Mouse (Mus musculus) c-Kit-negative CD71-positive TER-119-positive erythroid progenitor cells, embryonic 14.5 days (primary cell): Measurements from ENCODE around the gene Rufy4.
"Not testable (repeated sequence)": the region's sequence is repeated elsewhere in the genome, so short reads cannot be mapped to it uniquely, and the experiment has no call there.

Experiments used
- DNase-seq: peaks from one replicate; pipeline ENCODE4 v3.0.0-alpha.2; 2013; ENCODE audit warnings: low read depth, low spot score

The Rufy4 gene

GRCm38 (mm10) chr1:74150101-74150500, 24.8 kb downstream of the Rufy4 start:
- DNase-seq, result no peak

GRCm38 (mm10) chr1:74151091-74151490, 25.8 kb downstream of the Rufy4 start:
- DNase-seq, result no peak

DNA sequence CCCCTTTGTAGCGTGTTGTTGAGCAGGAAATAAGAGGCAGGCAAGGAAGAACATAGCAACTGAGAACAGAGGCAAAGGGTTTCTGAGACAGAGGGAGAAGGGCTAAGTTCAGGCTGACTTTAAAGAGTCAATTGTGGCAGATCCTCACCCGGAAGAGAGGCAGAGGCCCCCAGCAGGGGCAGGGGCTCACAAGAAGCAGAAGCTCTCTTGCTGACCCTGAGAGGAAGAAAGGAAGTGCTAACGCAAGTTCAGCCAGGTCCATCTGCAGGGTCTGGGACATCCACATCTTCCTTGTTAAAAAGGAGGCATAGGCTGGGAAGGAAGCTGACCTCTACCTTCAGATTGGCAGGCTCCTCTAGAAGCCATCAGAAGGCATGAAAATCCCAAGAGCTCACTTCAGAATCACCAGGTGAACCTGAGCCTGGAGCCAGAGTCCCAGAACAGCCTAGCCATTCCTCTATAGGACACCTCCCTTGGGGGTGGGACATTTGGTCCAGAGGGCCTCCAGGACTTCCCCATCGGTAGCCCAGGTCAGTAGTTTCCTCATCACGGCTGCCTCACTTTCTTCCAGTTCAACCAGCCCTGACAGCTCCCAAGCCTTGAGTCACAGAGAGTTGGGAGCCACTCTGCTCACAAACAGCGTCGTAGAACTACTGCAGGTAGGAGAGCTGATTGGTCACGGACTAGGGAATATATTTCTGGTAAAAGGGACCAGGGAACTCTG, 28.3 kb downstream of the Rufy4 start, which contains the start of gene Cxcr2:
Gene Cxcr2 (plus strand): TSS at position 529 of the 724 bp plus-strand sequence.
- DNase-seq, result no peak

- no peak for DNase-seq
These were observed 30.2 kb downstream of the Rufy4 start for GRCm38 (mm10) chr1:74155435-74156012.

DNA sequence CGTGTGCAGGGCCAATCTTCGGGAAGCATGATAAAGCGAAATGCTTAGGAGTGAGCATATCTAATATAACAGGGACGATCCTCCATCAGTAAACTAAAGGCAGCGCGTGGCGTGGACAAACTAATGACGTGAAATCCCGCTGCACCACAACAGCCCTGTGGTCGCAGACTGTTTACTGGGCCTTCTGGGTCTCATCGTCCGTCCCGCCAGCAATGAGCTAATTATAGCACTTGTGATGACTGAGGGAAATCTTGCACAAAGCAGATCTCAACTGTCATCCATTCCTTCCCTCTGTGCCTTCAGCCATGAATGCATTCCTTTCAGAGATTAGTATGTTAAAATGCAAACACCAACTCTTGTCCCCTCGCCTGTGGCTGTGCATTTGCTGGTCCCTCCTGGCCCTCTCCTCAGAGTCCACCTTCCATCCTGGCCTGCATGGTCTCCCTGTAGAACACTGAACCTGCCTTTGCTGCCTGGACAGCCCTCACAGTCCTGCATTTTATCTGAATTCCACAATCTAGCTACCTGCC, 31.1 kb downstream of the Rufy4 start:
- DNase-seq, result no peak

- DNase-seq, result not testable (repeated sequence)
These were observed 34.3 kb downstream of the Rufy4 start for GRCm38 (mm10) chr1:74159613-74160012.

DNA sequence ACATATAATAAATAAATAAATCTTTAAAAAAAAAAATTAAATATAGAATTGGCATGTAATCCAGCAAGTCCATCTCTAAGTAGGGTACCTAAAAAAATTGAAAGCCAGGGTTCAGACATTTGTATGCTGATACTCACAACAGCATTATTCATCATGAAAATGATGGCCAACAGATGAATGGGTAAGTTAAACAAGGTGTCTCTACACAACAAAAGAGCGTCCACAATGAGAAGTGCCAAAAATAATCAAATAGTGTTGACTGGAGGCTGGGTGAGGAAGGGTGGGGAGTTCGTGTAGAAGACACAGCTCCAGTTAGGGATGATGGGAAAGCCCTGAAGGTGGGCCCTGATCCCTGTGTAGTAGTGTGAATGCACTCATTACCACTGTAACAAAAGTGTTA, 34.7 kb downstream of the Rufy4 start:
- no peak for DNase-seq

DNA sequence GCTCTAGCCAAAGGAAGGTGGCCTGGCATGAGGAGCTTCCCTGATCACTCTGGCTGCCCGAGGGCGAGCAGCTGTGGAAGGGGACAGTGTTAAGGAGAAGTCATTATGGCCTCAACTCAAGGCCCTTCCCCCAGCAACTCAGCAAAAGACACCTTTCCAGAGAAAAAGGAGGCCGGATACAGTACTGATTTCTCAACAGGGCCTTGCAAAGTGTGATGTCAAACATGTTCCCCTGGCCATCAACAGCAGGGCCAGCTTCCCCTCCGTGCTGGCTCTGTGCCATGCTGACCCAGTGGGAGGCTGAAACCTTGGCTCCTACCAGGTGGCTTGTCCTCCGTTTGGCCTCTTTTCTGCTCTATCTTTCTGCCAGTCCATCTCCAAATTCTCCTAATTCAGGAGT, 41.8 kb downstream of the Rufy4 start:
- no peak for DNase-seq

- no peak for DNase-seq
These were observed 44.4 kb downstream of the Rufy4 start for GRCm38 (mm10) chr1:74169721-74170120.

- no peak for DNase-seq
These were observed 47.4 kb downstream of the Rufy4 start for GRCm38 (mm10) chr1:74172722-74173121.

- no peak for DNase-seq
These were observed 50.4 kb downstream of the Rufy4 start for GRCm38 (mm10) chr1:74175731-74176130.

GRCm38 (mm10) chr1:74178618-74179017, 53.3 kb downstream of the Rufy4 start:
- DNase-seq, result no peak

DNA sequence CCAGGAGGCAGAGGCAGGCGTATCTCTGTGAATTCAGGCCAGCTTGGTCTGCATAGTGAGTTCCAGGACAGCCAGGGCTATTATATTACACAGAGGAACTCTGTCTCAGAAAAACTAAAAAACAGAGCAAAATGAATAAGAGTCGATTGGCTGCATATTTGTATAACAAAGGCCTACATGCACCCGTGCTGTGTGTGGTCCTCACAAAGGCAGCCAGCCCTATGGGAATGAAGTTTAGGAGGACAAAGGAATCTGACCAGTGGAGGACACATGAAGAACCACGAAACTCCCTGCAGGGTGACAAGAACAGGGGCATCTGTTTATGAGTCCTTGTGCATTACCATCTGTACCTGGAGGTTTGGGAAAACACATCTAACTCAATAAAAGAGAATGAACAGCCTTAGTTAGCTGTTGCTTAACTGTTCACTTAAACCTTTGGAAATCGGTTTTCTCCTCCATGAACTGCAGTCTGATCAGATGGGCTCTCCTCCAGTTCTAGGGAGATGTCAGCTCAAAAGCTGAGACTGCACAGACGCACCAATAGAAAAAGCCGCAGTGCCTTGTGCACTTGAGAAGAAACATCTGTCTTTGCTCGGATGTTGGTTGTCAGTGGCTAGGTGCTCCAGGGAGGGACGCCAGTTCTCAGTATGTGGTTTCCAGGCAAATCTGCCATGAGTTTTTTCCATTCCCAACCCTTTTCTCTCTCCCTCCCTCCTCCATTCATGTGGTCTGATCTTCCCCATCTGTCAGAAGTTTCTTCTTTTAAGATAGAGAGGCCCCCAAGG, 54.5 kb downstream of the Rufy4 start:
- no peak for DNase-seq

DNA sequence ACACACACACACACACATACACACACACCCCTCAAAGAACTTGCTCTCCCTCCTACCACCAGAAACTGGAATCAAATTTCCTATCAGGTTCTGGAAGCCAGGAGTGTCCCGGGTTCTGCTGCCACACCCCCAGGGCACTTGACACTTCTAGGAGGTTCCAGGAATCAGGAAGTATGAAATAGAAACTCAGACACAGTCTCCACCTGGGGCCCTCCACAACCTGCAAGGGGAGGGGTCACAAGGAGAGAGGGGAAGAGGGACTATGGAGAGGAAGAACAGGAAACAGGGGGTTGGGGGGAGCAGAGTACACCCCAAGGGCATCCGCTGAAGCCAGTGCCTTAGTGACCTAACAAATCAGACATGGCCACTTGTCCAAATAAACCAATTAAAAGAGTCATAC, 56.1 kb downstream of the Rufy4 start:
- DNase-seq, result no peak

DNA sequence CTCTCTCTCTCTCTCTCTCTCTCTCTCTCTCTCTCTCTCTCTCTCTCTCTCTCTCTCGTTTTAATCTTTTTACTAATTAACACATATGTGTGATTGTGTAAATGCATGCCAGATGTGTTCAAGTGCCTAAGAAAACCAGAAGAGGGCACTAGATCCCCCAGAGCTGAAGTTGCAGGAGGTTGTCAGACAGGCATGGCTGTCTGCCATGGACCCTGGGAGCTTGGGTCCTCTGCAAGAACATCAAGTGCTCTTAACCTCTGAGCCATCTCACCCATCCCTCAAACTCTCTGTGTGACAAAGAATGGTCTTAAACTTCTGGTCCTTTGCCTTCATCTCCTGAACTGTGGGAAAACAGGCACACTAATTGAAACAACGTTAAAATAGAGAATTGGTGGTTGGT, 57.7 kb downstream of the Rufy4 start:
- DNase-seq, result no peak

DNA sequence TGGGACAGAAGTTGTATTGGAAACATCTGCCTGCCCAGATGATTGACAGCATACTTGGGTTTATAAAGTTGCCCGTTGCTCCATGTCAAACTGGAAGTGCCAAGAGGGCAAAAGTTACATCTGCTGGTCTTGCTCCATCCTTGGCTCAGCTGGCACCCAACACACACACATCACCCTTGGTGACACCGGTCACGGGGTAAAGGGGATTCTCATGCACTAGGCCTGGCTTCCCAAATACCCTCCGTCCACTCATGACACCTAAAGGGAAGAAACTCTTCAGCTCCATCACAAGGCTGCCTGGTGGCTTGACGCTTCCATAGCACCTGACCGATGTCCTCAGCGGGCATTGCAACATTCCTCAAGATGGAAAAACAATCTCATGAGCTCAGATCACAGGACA, 65.1 kb downstream of the Rufy4 start:
- no peak for DNase-seq

DNA sequence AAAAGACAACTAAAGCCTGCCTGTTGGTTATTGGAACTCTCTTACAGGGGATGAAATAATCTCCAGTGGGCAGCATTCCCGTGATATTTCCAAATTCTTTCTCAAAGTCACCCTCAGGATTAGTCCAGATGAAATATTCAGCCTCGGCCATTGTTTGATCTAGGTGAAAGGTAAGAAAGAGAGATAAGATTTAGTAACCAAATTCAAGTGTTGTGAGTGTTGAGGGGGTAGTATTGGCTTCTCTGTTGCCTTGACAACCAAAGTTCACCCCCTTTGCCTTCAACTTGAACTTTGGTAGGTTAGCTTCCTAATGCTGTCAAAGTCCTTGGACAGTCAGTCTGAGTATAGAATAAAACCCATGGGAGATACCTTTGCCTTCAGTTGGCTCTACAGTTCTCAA, 67.4 kb downstream of the Rufy4 start:
- DNase-seq, result no peak

GRCm38 (mm10) chr1:74194445-74194844, 69.1 kb downstream of the Rufy4 start, which contains the start of gene Cxcr1:
Gene Cxcr1 (minus strand): TSS chr1:74194631.
- no peak for DNase-seq

DNA sequence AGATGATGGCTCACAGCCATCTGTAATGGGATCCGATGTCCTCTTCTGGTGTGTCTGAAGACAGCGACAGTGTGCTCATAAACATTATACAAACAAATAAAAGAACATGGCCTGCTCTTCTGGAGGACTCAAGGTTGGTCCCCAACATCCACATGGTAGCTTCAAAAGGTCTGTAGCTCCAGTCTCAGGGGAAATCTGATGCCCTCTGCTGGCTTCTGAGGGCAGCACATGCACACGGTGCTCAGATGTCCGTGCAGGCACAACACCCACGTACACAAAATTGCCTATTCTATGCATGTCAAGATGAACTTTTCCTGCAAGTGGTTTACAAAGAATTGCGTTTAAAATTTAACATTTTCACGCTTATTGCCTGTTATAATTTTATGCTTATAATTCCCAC, 70.6 kb downstream of the Rufy4 start:
- no peak for DNase-seq

GRCm38 (mm10) chr1:74196621-74197419, 71.5 kb downstream of the Rufy4 start:
- DNase-seq, result no peak
